Mouse (Mus musculus) urinary bladder, postnatal 10 days (tissue): ENCODE data around the gene Lipo4.
"Not testable (repeated sequence)": the region's sequence is repeated elsewhere in the genome, so short reads cannot be mapped to it uniquely, and the experiment has no call there.

ENCODE experiments used
- DNase-seq: peaks from one replicate; pipeline ENCODE4 v3.0.0; 2022; ENCODE audit warnings: low spot score

Gene Lipo4

GRCm38 (mm10) chr19:33517680-33518079 is at the start of gene Lipo4:
Gene Lipo4, minus strand, starts transcription at chr19:33517780.
- DNase-seq = no peak

- DNase-seq = not testable (repeated sequence)
Measured at GRCm38 (mm10) chr19:33456426-33456825, 61.2 kb downstream of the Lipo4 start.

GRCm38 (mm10) chr19:33453725-33454124 is 63.9 kb downstream of the Lipo4 start:
- no peak for DNase-seq
